Mouse (Mus musculus) heart, postnatal 0 days (tissue): Measurements from ENCODE around the gene Cbl.

Experiments
- CTCF ChIP-seq: IDR thresholded peaks from 2 replicates; pipeline ENCODE4 v1.5.1; 2016; ENCODE audit warnings: antibody characterized with exemption, control low read depth, low read depth
- EP300 ChIP-seq: IDR thresholded peaks from 2 replicates; pipeline ENCODE4 v1.6.1; 2016; ENCODE audit warnings: antibody characterized with exemption, low read depth

DNA sequence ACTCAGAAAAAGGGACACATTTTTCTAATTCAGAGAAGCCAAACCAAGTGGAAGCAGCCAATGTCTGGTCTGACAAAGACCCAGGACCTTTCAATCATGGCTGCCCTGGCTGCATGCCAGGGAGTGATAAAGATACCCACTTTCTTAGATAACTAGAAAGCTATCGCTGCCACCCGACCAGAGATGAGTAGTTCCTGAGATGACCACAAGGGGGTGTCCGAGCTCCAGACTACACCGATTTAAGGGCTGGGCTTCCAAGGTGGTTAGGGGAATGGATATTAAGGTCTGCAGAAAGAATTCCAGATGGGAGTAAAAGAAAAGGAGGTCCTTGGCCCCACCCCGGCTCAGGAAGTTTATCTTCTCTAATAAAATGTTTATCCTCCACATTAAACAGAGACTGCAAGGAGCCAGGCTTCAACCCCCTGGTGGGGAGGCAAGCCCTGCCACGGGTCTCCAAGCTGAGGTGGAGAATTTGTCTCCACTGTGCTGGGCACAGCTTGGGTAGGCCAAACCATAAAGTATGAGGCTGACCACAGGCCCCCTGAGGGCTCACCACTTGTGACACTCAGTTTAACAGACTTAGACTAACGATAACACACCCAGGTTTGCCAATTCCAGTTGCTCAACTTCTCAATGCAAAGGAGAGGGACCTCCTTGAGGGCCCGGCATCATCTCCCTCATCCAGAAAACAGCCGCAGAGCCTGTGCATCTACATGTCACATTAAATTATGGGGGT lies 124.3 kb downstream of the Cbl start:
- TF ChIP-seq CTCF (peak; percentile 75), EP300 (no peak)
